Mouse (Mus musculus) E14TG2a.4 (cell line): ENCODE measurements around the gene Gpr155.

Experiments
- H3K27me3 ChIP-seq: 2 replicates; pipeline ENCODE4 v1.6.1; 2014; ENCODE audit warnings: low read length, control low read depth; ENCODE audit not compliant: insufficient read depth
- H3K36me3 ChIP-seq: 2 replicates; pipeline ENCODE4 v1.6.1; 2014; ENCODE audit warnings: low read length, control low read depth; ENCODE audit not compliant: insufficient read depth
- H3K4me1 ChIP-seq: replicated peaks from 2 replicates; pipeline ENCODE4 v1.6.1; 2014; ENCODE audit warnings: low read depth, low read length, control low read depth
- H3K4me3 ChIP-seq: replicated peaks from 2 replicates; pipeline ENCODE4 v1.5.1; 2014; ENCODE audit warnings: mild to moderate bottlenecking, low read length
- H3K9me3 ChIP-seq: 2 replicates; pipeline ENCODE4 v1.6.1; 2014; ENCODE audit warnings: low read length, control low read depth
- CTCF ChIP-seq: conservative IDR thresholded peaks from 2 replicates; pipeline ENCODE4 v1.5.1; 2014; ENCODE audit warnings: low read length
- NANOG ChIP-seq: IDR thresholded peaks from 2 replicates; pipeline ENCODE4 v1.6.1; 2014; ENCODE audit warnings: borderline replicate concordance, low read length, mixed read lengths
- POU5F1 ChIP-seq: IDR thresholded peaks from 2 replicates; pipeline ENCODE4 v1.6.1; 2014; ENCODE audit warnings: low read length, borderline replicate concordance

The Gpr155 gene

GRCm38 (mm10) chr2:73386356-73387046, at the start of gene Gpr155:
TSS of gene Gpr155 (minus strand) at chr2:73386572.
- peak within 1 kb of the TSS; percentile 92 for H3K4me3 ChIP-seq
- H3K9me3 ChIP-seq: no peaks in the 10 kb centered on the region
- peaks cover 8% of the 10 kb centered on the region; the same call in 1 of the 2 replicates for H3K4me1 ChIP-seq
- peaks cover 17% of the 10 kb centered on the region for H3K27me3 ChIP-seq
- no peaks in the 10 kb centered on the region for H3K36me3 ChIP-seq
- no peak for TF ChIP-seq POU5F1
- TF ChIP-seq CTCF: no peak
- no peak for TF ChIP-seq NANOG

- Histone ChIP-seq H3K4me3 (no peak overlapping the region), H3K36me3 (no peaks in the 10 kb centered on the region), H3K27me3 (peaks cover 8% of the 10 kb centered on the region; the same call in 1 of the 2 replicates), H3K4me1 (peaks cover 54% of the 10 kb centered on the region), H3K9me3 (no peaks in the 10 kb centered on the region)
- TF ChIP-seq POU5F1: no peak
Measured at GRCm38 (mm10) chr2:73435847-73436246, 49.5 kb upstream of the Gpr155 start.

DNA sequence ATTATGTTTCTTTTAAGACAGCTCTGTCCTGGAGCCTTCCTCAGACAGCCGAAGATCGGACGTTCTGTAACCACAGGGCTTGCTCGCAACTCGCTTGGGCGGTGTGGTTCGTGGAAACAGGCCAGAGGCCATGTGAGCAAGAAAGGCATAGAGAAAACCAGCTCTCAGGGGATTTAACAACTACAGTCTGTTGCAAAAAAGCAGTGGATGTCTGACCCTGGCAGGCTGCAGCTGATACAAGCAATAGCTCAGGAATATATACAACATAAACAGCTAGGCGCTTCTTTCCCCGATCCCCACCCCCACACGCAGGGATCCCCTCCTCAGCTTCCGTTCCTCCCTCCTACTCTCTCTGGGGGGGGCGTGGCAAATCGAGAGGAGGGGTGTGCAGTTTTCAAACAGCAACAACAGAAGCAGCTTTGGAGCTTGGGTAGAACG, 45.6 kb upstream of the Gpr155 start:
- TF ChIP-seq POU5F1 (no peak), CTCF (no peak), NANOG (no peak)
- H3K27me3 ChIP-seq: peaks cover 6% of the 10 kb centered on the region; the same call in 1 of the 2 replicates
- no peaks in the 10 kb centered on the region for H3K9me3 ChIP-seq
- H3K36me3 ChIP-seq: no peaks in the 10 kb centered on the region
- H3K4me1 ChIP-seq: peaks cover 48% of the 10 kb centered on the region
- H3K4me3 ChIP-seq: peak overlapping the region; percentile 55

GRCm38 (mm10) chr2:73428803-73429468, 42.6 kb upstream of the Gpr155 start:
- Histone ChIP-seq H3K27me3 (no peaks in the 10 kb centered on the region), H3K4me1 (peaks cover 30% of the 10 kb centered on the region), H3K36me3 (no peaks in the 10 kb centered on the region), H3K9me3 (no peaks in the 10 kb centered on the region), H3K4me3 (no peak overlapping the region)
- TF ChIP-seq CTCF (no peak), NANOG (no peak), POU5F1 (no peak)

DNA sequence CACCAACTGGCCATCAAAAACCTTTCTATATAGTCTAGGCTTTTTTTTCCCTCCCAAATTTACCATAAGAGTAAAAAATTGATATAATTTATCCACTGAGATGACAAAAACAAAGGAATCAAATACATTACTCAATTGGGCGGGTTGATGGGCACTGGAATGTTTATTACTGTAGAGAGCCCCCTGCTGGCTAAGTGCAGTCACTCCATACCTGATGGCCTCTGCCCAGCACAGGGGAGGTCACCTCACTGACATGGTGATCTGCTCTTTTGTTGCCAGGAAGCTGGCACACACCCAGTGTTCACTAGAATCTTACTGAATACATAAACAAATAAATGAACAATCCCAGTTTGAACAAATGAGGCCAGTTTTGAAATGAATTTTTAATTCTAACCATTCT, 40.9 kb upstream of the Gpr155 start:
- H3K36me3 ChIP-seq: no peaks in the 10 kb centered on the region
- H3K27me3 ChIP-seq: no peaks in the 10 kb centered on the region; the same call in 1 of the 2 replicates
- TF ChIP-seq POU5F1 (no peak), CTCF (peak; percentile 77)
- peaks cover 16% of the 10 kb centered on the region for H3K4me1 ChIP-seq
- H3K9me3 ChIP-seq: no peaks in the 10 kb centered on the region
- H3K4me3 ChIP-seq: no peak overlapping the region

DNA sequence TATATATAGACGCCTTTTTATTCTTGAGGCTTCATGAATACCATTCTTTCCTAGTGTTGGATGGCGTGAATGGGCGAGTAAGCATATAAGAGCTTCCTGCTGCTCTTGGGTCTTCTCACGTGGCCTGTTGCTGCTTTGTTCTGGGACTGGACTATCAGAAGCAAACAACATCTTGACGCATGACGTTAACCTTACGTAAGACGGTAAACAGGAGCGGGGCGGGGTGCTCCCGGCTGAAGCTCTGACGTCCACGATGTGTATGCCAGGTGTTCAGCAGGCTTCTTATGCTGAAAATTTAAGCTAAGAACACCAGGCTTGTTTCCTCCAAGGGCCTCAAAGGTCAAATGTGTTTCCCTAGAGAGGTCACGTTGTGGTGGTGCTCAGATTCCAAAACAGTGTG, 39.5 kb upstream of the Gpr155 start:
- peaks cover 4% of the 10 kb centered on the region; the same call in 1 of the 2 replicates for H3K4me1 ChIP-seq
- H3K36me3 ChIP-seq: no peaks in the 10 kb centered on the region
- no peaks in the 10 kb centered on the region for H3K9me3 ChIP-seq
- no peak overlapping the region for H3K4me3 ChIP-seq
- no peaks in the 10 kb centered on the region; the same call in 1 of the 2 replicates for H3K27me3 ChIP-seq
- no peak for TF ChIP-seq NANOG
- TF ChIP-seq CTCF: no peak
- TF ChIP-seq POU5F1: no peak

DNA sequence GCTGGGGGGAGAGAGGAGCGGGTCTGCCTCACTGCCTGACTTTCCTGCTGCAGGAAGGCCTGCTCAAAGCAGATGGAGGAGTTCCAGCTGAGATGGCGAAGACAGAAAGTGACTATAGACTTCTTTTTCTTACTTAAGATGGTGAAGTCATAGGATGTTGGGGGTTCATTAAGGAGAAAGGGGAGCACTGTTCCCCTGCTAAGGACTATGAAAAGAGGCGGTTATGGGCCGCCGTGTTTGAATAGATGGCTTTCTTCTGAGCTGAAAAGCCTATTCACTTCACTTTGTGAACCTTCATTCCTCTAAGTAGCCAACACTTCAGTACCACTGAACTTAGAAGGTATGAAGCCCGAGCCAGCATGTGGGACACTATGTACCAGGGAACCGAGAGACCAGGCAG, 33.4 kb upstream of the Gpr155 start:
- H3K27me3 ChIP-seq: no peaks in the 10 kb centered on the region; the same call in 1 of the 2 replicates
- H3K4me1 ChIP-seq: no peaks in the 10 kb centered on the region
- no peak overlapping the region for H3K4me3 ChIP-seq
- no peaks in the 10 kb centered on the region for H3K9me3 ChIP-seq
- no peak for TF ChIP-seq CTCF
- no peak for TF ChIP-seq NANOG
- no peak for TF ChIP-seq POU5F1
- no peaks in the 10 kb centered on the region for H3K36me3 ChIP-seq

DNA sequence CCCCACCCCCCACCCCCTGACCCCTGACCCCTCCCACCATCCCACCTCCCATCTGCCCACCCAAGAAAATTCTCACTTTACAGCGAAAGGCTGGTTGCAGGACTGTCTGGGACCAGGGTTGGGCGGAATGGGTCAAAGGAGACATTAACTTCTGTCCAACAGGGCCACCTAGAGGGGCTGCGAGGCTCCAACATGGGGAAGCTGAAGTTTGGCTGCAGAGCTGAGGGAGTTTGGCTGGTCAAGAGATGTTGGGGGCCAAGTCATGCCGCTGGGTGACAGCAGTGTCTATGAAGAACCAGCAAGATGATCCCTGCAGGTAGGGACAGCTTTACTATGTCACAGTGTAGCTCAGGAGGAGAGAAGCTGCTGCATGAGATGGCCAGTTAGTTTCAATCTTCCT, 32.9 kb upstream of the Gpr155 start:
- no peaks in the 10 kb centered on the region for H3K36me3 ChIP-seq
- 0 out of 2 replicates have a peak, but pooled peaks have one; percentile 11 for TF ChIP-seq CTCF
- no peak for TF ChIP-seq NANOG
- no peaks in the 10 kb centered on the region for H3K4me1 ChIP-seq
- no peaks in the 10 kb centered on the region; the same call in 1 of the 2 replicates for H3K27me3 ChIP-seq
- no peak overlapping the region for H3K4me3 ChIP-seq
- H3K9me3 ChIP-seq: no peaks in the 10 kb centered on the region

DNA sequence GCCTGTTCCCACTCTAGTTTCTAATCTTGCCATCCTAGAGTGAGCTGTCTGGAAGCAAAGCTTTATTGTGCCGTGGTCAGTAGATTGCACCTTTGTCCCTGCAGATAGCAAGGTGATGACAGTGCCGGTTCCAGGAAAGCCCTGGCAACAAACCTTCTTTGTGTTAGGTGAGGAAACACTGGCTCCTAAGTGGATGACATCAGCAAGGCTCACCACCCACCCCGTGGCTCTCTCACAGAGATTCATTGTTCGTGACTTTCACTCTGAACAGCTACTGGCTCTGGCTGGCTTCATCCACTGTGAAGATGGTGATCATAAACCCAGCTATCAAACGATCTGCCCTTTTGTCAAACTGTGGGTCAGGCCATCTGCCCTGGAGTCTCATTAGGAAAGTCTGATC, 29.5 kb upstream of the Gpr155 start:
- no peaks in the 10 kb centered on the region for H3K27me3 ChIP-seq
- no peak overlapping the region for H3K4me3 ChIP-seq
- H3K36me3 ChIP-seq: no peaks in the 10 kb centered on the region
- no peaks in the 10 kb centered on the region for H3K4me1 ChIP-seq
- TF ChIP-seq CTCF (no peak), NANOG (no peak), POU5F1 (no peak)
- H3K9me3 ChIP-seq: no peaks in the 10 kb centered on the region
